Mouse (Mus musculus) embryonic fibroblast, embryonic 13.5 days (primary cell): ENCODE data around the gene Pacs2.

ENCODE experiments used
- CTCF ChIP-seq: IDR thresholded peaks from 2 replicates; pipeline ENCODE4 v1.5.1; 2011; ENCODE audit warnings: mild to moderate bottlenecking, control low read depth, low read length, moderate library complexity, borderline replicate concordance; ENCODE audit not compliant: insufficient read depth
- POLR2A ChIP-seq: IDR thresholded peaks from 2 replicates; pipeline ENCODE4 v1.6.1; 2011; ENCODE audit warnings: low read depth, mild to moderate bottlenecking, control low read depth, low read length, moderate library complexity

GRCm38 (mm10) chr12:113031441-113031840, 17.1 kb downstream of the Pacs2 start:
- TF ChIP-seq CTCF, result no peak
- no peak for TF ChIP-seq POLR2A
